Mouse (Mus musculus) stomach, embryonic 15.5 days (tissue): ENCODE measurements around the gene Slc5a2. TPM values are rescaled to one million over a fixed set of nuclear protein-coding genes. Genes with fewer than 3 reads are reported as not detected.
A peak's percentile ranks its signal among the peaks of the same experiment; 100 is the strongest.

ENCODE experiments used
- ATAC-seq: fragments of 200-750 bp; cut with Nextera tagmentation; 2 replicates; pipeline ENCODE4 v1.8.0; 2017; ENCODE audit warnings: low read depth, moderate number of reproducible peaks, moderate TSS enrichment; ENCODE audit not compliant: insufficient read depth, low FRiP score
- H3K27ac ChIP-seq: fragments of 300-500 bp; sonication (generic); 2 replicates; pipeline ENCODE4 v1.5.1; 2015; ENCODE audit warnings: mild to moderate bottlenecking, inconsistent platforms
- H3K27me3 ChIP-seq: fragments of 300-500 bp; sonication (generic); replicated peaks from 2 replicates; pipeline ENCODE4 v1.6.1; 2015; ENCODE audit warnings: inconsistent platforms
- H3K36me3 ChIP-seq: fragments of 300-500 bp; sonication (generic); 2 replicates; pipeline ENCODE4 v1.6.1; 2015; ENCODE audit warnings: inconsistent platforms
- H3K4me1 ChIP-seq: fragments of 300-500 bp; sonication (generic); 2 replicates; pipeline ENCODE4 v1.6.1; 2015; ENCODE audit warnings: inconsistent platforms
- H3K4me2 ChIP-seq: fragments of 300-500 bp; sonication (generic); 2 replicates; pipeline ENCODE4 v1.6.1; 2015; ENCODE audit warnings: mild to moderate bottlenecking, inconsistent platforms
- H3K4me3 ChIP-seq: fragments of 300-500 bp; sonication (generic); replicated peaks from 2 replicates; pipeline ENCODE4 v1.5.1; 2015; ENCODE audit warnings: inconsistent platforms
- H3K9ac ChIP-seq: fragments of 300-500 bp; sonication (generic); 2 replicates; pipeline ENCODE4 v1.6.1; 2015; ENCODE audit warnings: inconsistent platforms
- H3K9me3 ChIP-seq: fragments of 300-500 bp; sonication (generic); 2 replicates; pipeline ENCODE4 v1.6.1; 2016; ENCODE audit warnings: inconsistent platforms
- WGBS: fragments of 180-500 bp; shearing (Covaris S2); methylation state at CpG from one replicate; pipeline ENCODE4 v1.1.7; 2015; 5-methylcytosine and 5-hydroxymethylcytosine counted together
- polyA plus RNA-seq: library from polyadenylated mRNA; unstranded; fragments of >200 nt; fragmentation: Nextera tagmentation; extraction: Ambion mirVana; gene quantifications from 2 replicates; pipeline ENCODE4 v1.2.1, GENCODE M21; 2015

Slc5a2 gene
- polyA plus RNA-seq, 1 experiment from 2014 or later, result 0.57 TPM

- H3K27ac ChIP-seq, result peak overlapping the region; percentile 33; the same call in 1 of the 2 replicates
- 0% methylated on average over 5 of the region's 5 CpGs for WGBS
- H3K9ac ChIP-seq, result no peak overlapping the region
- H3K4me2 ChIP-seq, result no peak overlapping the region
- H3K36me3 ChIP-seq, result no peaks in the 10 kb centered on the region
- H3K4me1 ChIP-seq, result peaks cover 3% of the 10 kb centered on the region; the same call in 1 of the 2 replicates
- no peaks in the 10 kb centered on the region for H3K27me3 ChIP-seq
- no peaks in the 10 kb centered on the region for H3K9me3 ChIP-seq
- H3K4me3 ChIP-seq, result no peak overlapping the region
- ATAC-seq, result peak; percentile 76; the same call in 1 of the 2 replicates
Measured at GRCm38 (mm10) chr7:128304907-128305306, 39.5 kb downstream of the Slc5a2 start.

GRCm38 (mm10) chr7:128307851-128308250, 42.4 kb downstream of the Slc5a2 start:
- ATAC-seq, result no peak
- H3K36me3 ChIP-seq, result no peaks in the 10 kb centered on the region
- H3K9me3 ChIP-seq, result no peaks in the 10 kb centered on the region

GRCm38 (mm10) chr7:128309216-128309615, 43.8 kb downstream of the Slc5a2 start:
- Histone ChIP-seq H3K9ac (no peak overlapping the region), H3K27ac (no peak overlapping the region), H3K4me2 (no peak overlapping the region), H3K36me3 (no peaks in the 10 kb centered on the region), H3K4me1 (peaks cover 6% of the 10 kb centered on the region), H3K4me3 (no peak overlapping the region), H3K27me3 (no peaks in the 10 kb centered on the region), H3K9me3 (no peaks in the 10 kb centered on the region)
- WGBS, result 43% methylated on average over 3 of the region's 3 CpGs
- ATAC-seq, result no peak

More at GRCm38 (mm10) chr7:128307851-128308250, 42.4 kb downstream of the Slc5a2 start:
- H3K4me2 ChIP-seq, result no peak overlapping the region
- no peak overlapping the region for H3K4me3 ChIP-seq
- H3K27ac ChIP-seq, result no peak overlapping the region
- H3K27me3 ChIP-seq, result no peaks in the 10 kb centered on the region
- H3K9ac ChIP-seq, result no peak overlapping the region
- peaks cover 6% of the 10 kb centered on the region for H3K4me1 ChIP-seq

GRCm38 (mm10) chr7:128309776-128310175, 44.3 kb downstream of the Slc5a2 start:
- Histone ChIP-seq H3K27me3 (no peaks in the 10 kb centered on the region), H3K27ac (no peak overlapping the region), H3K9me3 (no peaks in the 10 kb centered on the region), H3K36me3 (no peaks in the 10 kb centered on the region), H3K9ac (no peak overlapping the region), H3K4me2 (no peak overlapping the region), H3K4me3 (no peak overlapping the region), H3K4me1 (peaks cover 6% of the 10 kb centered on the region)
- 61% methylated on average over 1 of the region's 1 CpGs for WGBS
- no peak for ATAC-seq

GRCm38 (mm10) chr7:128310229-128310688, 44.8 kb downstream of the Slc5a2 start:
- ATAC-seq, result no peak
- WGBS, result 50% methylated on average over 8 of the region's 8 CpGs
- Histone ChIP-seq H3K4me2 (no peak overlapping the region), H3K4me1 (peaks cover 6% of the 10 kb centered on the region), H3K27me3 (no peaks in the 10 kb centered on the region), H3K4me3 (no peak overlapping the region), H3K36me3 (no peaks in the 10 kb centered on the region), H3K27ac (no peak overlapping the region), H3K9me3 (no peaks in the 10 kb centered on the region), H3K9ac (no peak overlapping the region)

- WGBS, result 52% methylated on average over 3 of the region's 3 CpGs
- Histone ChIP-seq H3K9me3 (no peaks in the 10 kb centered on the region), H3K9ac (no peak overlapping the region), H3K36me3 (no peaks in the 10 kb centered on the region), H3K4me3 (no peak overlapping the region), H3K4me2 (no peak overlapping the region), H3K27me3 (no peaks in the 10 kb centered on the region), H3K27ac (no peak overlapping the region), H3K4me1 (peaks cover 6% of the 10 kb centered on the region)
- no peak for ATAC-seq
Measured at GRCm38 (mm10) chr7:128311263-128311662, 45.8 kb downstream of the Slc5a2 start.

- ATAC-seq, result no peak
- Histone ChIP-seq H3K36me3 (no peaks in the 10 kb centered on the region), H3K27me3 (no peaks in the 10 kb centered on the region), H3K9me3 (no peaks in the 10 kb centered on the region), H3K4me1 (peaks cover 6% of the 10 kb centered on the region), H3K27ac (no peak overlapping the region), H3K4me3 (no peak overlapping the region), H3K9ac (no peak overlapping the region), H3K4me2 (no peak overlapping the region)
- 65% methylated on average over 8 of the region's 8 CpGs for WGBS
Measured at GRCm38 (mm10) chr7:128311811-128312210, 46.4 kb downstream of the Slc5a2 start.

GRCm38 (mm10) chr7:128312375-128313059, 47.1 kb downstream of the Slc5a2 start:
- peaks cover 6% of the 10 kb centered on the region for H3K4me1 ChIP-seq
- no peaks in the 10 kb centered on the region for H3K27me3 ChIP-seq
- H3K27ac ChIP-seq, result no peak overlapping the region
- no peaks in the 10 kb centered on the region for H3K36me3 ChIP-seq
- no peaks in the 10 kb centered on the region for H3K9me3 ChIP-seq
- H3K9ac ChIP-seq, result no peak overlapping the region
- ATAC-seq, result no peak
- H3K4me3 ChIP-seq, result no peak overlapping the region
- whole genome bisulfite sequencing, result 75% methylated on average over 13 of the region's 13 CpGs
- no peak overlapping the region for H3K4me2 ChIP-seq

GRCm38 (mm10) chr7:128313601-128314000, 48.1 kb downstream of the Slc5a2 start:
- WGBS, result 85% methylated on average over 2 of the region's 2 CpGs
- H3K4me3 ChIP-seq, result no peak overlapping the region
- H3K4me1 ChIP-seq, result peaks cover 6% of the 10 kb centered on the region
- H3K9ac ChIP-seq, result no peak overlapping the region
- no peak for ATAC-seq
- no peaks in the 10 kb centered on the region for H3K9me3 ChIP-seq
- H3K27ac ChIP-seq, result no peak overlapping the region
- no peaks in the 10 kb centered on the region for H3K36me3 ChIP-seq
- H3K4me2 ChIP-seq, result no peak overlapping the region
- H3K27me3 ChIP-seq, result no peaks in the 10 kb centered on the region

- Histone ChIP-seq H3K27ac (no peak overlapping the region), H3K9ac (no peak overlapping the region), H3K9me3 (no peaks in the 10 kb centered on the region), H3K4me3 (no peak overlapping the region), H3K36me3 (no peaks in the 10 kb centered on the region), H3K4me2 (no peak overlapping the region), H3K27me3 (no peaks in the 10 kb centered on the region), H3K4me1 (peaks cover 13% of the 10 kb centered on the region)
- WGBS, result 56% methylated on average over 7 of the region's 7 CpGs
- no peak for ATAC-seq
Measured at GRCm38 (mm10) chr7:128314491-128314890, 49.0 kb downstream of the Slc5a2 start.

GRCm38 (mm10) chr7:128317011-128317410, 51.6 kb downstream of the Slc5a2 start:
- 60% methylated on average over 4 of the region's 4 CpGs for WGBS
- no peaks in the 10 kb centered on the region for H3K9me3 ChIP-seq
- H3K4me3 ChIP-seq, result no peak overlapping the region
- no peak overlapping the region for H3K27ac ChIP-seq
- H3K4me1 ChIP-seq, result peaks cover 25% of the 10 kb centered on the region
- H3K4me2 ChIP-seq, result no peak overlapping the region
- H3K36me3 ChIP-seq, result no peaks in the 10 kb centered on the region
- H3K9ac ChIP-seq, result no peak overlapping the region
- no peaks in the 10 kb centered on the region for H3K27me3 ChIP-seq
- ATAC-seq, result no peak

GRCm38 (mm10) chr7:128319140-128319539, 53.7 kb downstream of the Slc5a2 start:
- Histone ChIP-seq H3K4me2 (no peak overlapping the region), H3K9me3 (no peaks in the 10 kb centered on the region), H3K27me3 (no peaks in the 10 kb centered on the region), H3K4me1 (peaks cover 25% of the 10 kb centered on the region), H3K9ac (no peak overlapping the region), H3K27ac (no peak overlapping the region), H3K36me3 (no peaks in the 10 kb centered on the region), H3K4me3 (no peak overlapping the region)
- WGBS, result 64% methylated on average over 7 of the region's 7 CpGs
- no peak for ATAC-seq
